Mouse (Mus musculus): ENCODE data around the gene Fgf2. TPM values are rescaled to one million over a fixed set of nuclear protein-coding genes. Genes with fewer than 3 reads are reported as not detected.

Gene Fgf2
- polyA plus RNA-seq, 1 experiment from 2014 or later = 1.6 TPM

- no peak overlapping the region for H3K9ac ChIP-seq (replicated peaks; ENCODE audit: low read length)
- H3K27ac ChIP-seq (replicated peaks; ENCODE audit: low read depth, low read length) = no peak overlapping the region
- H3K4me3 ChIP-seq (ENCODE audit: low read depth, low read length) = no peak overlapping the region
- H3K27me3 ChIP-seq (ENCODE audit: control insufficient read depth, insufficient read depth, low read length) = no peaks in the 10 kb centered on the region
- H3K4me1 ChIP-seq (ENCODE audit: control insufficient read depth, insufficient read depth, low read length) = no peaks in the 10 kb centered on the region
- no peak for DNase-seq (ENCODE audit: low spot score)
- WGBS = 85% methylated on average over 4 of the region's 4 CpGs
- no peaks in the 10 kb centered on the region for H3K36me3 ChIP-seq (replicated peaks; ENCODE audit: control insufficient read depth, insufficient read depth, low read depth, low read length)
- H3K9me3 ChIP-seq (replicated peaks; ENCODE audit: control insufficient read depth, low read length) = no peaks in the 10 kb centered on the region
- no peak overlapping the region for H3K4me2 ChIP-seq (ENCODE audit: low read depth, low read length)
- ATAC-seq (replicated peaks; ENCODE audit: insufficient number of reproducible peaks, low FRiP score, low TSS enrichment, low read depth) = no peak
Observed at GRCm38 (mm10) chr3:37365144-37365543, 17.0 kb downstream of the Fgf2 start.

GRCm38 (mm10) chr3:37365976-37366375, 17.8 kb downstream of the Fgf2 start:
- WGBS = 45% methylated on average over 3 of the region's 3 CpGs
- H3K27me3 ChIP-seq (ENCODE audit: control insufficient read depth, insufficient read depth, low read length) = no peaks in the 10 kb centered on the region
- no peak for ATAC-seq (replicated peaks; ENCODE audit: insufficient number of reproducible peaks, low FRiP score, low TSS enrichment, low read depth)

GRCm38 (mm10) chr3:37366381-37367053, 18.4 kb downstream of the Fgf2 start:
- Histone ChIP-seq H3K36me3 (replicated peaks; ENCODE audit: control insufficient read depth, insufficient read depth, low read depth, low read length) (no peaks in the 10 kb centered on the region), H3K4me3 (ENCODE audit: low read depth, low read length) (no peak overlapping the region), H3K9ac (replicated peaks; ENCODE audit: low read length) (no peak overlapping the region), H3K9me3 (replicated peaks; ENCODE audit: control insufficient read depth, low read length) (no peaks in the 10 kb centered on the region), H3K4me1 (ENCODE audit: control insufficient read depth, insufficient read depth, low read length) (no peaks in the 10 kb centered on the region), H3K27me3 (ENCODE audit: control insufficient read depth, insufficient read depth, low read length) (no peaks in the 10 kb centered on the region), H3K27ac (replicated peaks; ENCODE audit: low read depth, low read length) (no peak overlapping the region), H3K4me2 (ENCODE audit: low read depth, low read length) (no peak overlapping the region)
- WGBS = 75% methylated on average over 4 of the region's 4 CpGs
- no peak for ATAC-seq (replicated peaks; ENCODE audit: insufficient number of reproducible peaks, low FRiP score, low TSS enrichment, low read depth)
- no peak for DNase-seq (ENCODE audit: low spot score)

More at GRCm38 (mm10) chr3:37365976-37366375, 17.8 kb downstream of the Fgf2 start:
- Histone ChIP-seq H3K36me3 (replicated peaks; ENCODE audit: control insufficient read depth, insufficient read depth, low read depth, low read length) (no peaks in the 10 kb centered on the region), H3K4me2 (ENCODE audit: low read depth, low read length) (no peak overlapping the region), H3K9me3 (replicated peaks; ENCODE audit: control insufficient read depth, low read length) (no peaks in the 10 kb centered on the region), H3K9ac (replicated peaks; ENCODE audit: low read length) (no peak overlapping the region), H3K27ac (replicated peaks; ENCODE audit: low read depth, low read length) (no peak overlapping the region), H3K4me3 (ENCODE audit: low read depth, low read length) (no peak overlapping the region), H3K4me1 (ENCODE audit: control insufficient read depth, insufficient read depth, low read length) (no peaks in the 10 kb centered on the region)
- DNase-seq (ENCODE audit: low spot score) = no peak

- 76% methylated on average over 4 of the region's 4 CpGs for WGBS
- H3K27ac ChIP-seq (replicated peaks; ENCODE audit: low read depth, low read length) = no peak overlapping the region
- no peaks in the 10 kb centered on the region for H3K9me3 ChIP-seq (replicated peaks; ENCODE audit: control insufficient read depth, low read length)
- no peaks in the 10 kb centered on the region for H3K4me1 ChIP-seq (ENCODE audit: control insufficient read depth, insufficient read depth, low read length)
- no peaks in the 10 kb centered on the region for H3K27me3 ChIP-seq (ENCODE audit: control insufficient read depth, insufficient read depth, low read length)
- ATAC-seq (replicated peaks; ENCODE audit: insufficient number of reproducible peaks, low FRiP score, low TSS enrichment, low read depth) (no peak), DNase-seq (ENCODE audit: low spot score) (no peak)
- no peaks in the 10 kb centered on the region for H3K36me3 ChIP-seq (replicated peaks; ENCODE audit: control insufficient read depth, insufficient read depth, low read depth, low read length)
- no peak overlapping the region for H3K4me3 ChIP-seq (ENCODE audit: low read depth, low read length)
- H3K4me2 ChIP-seq (ENCODE audit: low read depth, low read length) = no peak overlapping the region
- H3K9ac ChIP-seq (replicated peaks; ENCODE audit: low read length) = no peak overlapping the region
Observed at GRCm38 (mm10) chr3:37370407-37370806, 22.3 kb downstream of the Fgf2 start.

GRCm38 (mm10) chr3:37373712-37374111, 25.6 kb downstream of the Fgf2 start:
- Histone ChIP-seq H3K36me3 (replicated peaks; ENCODE audit: control insufficient read depth, insufficient read depth, low read depth, low read length) (no peaks in the 10 kb centered on the region), H3K9ac (replicated peaks; ENCODE audit: low read length) (no peak overlapping the region), H3K27me3 (ENCODE audit: control insufficient read depth, insufficient read depth, low read length) (no peaks in the 10 kb centered on the region), H3K27ac (replicated peaks; ENCODE audit: low read depth, low read length) (no peak overlapping the region), H3K4me2 (ENCODE audit: low read depth, low read length) (no peak overlapping the region), H3K4me1 (ENCODE audit: control insufficient read depth, insufficient read depth, low read length) (no peaks in the 10 kb centered on the region), H3K9me3 (replicated peaks; ENCODE audit: control insufficient read depth, low read length) (no peaks in the 10 kb centered on the region), H3K4me3 (ENCODE audit: low read depth, low read length) (no peak overlapping the region)
- 90% methylated on average over 11 of the region's 11 CpGs for WGBS
- ATAC-seq (replicated peaks; ENCODE audit: insufficient number of reproducible peaks, low FRiP score, low TSS enrichment, low read depth) (no peak), DNase-seq (ENCODE audit: low spot score) (no peak)

- Histone ChIP-seq H3K27ac (replicated peaks; ENCODE audit: low read depth, low read length) (no peak overlapping the region), H3K27me3 (ENCODE audit: control insufficient read depth, insufficient read depth, low read length) (no peaks in the 10 kb centered on the region), H3K4me1 (ENCODE audit: control insufficient read depth, insufficient read depth, low read length) (no peaks in the 10 kb centered on the region), H3K9me3 (replicated peaks; ENCODE audit: control insufficient read depth, low read length) (no peaks in the 10 kb centered on the region), H3K36me3 (replicated peaks; ENCODE audit: control insufficient read depth, insufficient read depth, low read depth, low read length) (no peaks in the 10 kb centered on the region), H3K9ac (replicated peaks; ENCODE audit: low read length) (no peak overlapping the region), H3K4me3 (ENCODE audit: low read depth, low read length) (no peak overlapping the region), H3K4me2 (ENCODE audit: low read depth, low read length) (no peak overlapping the region)
- ATAC-seq (replicated peaks; ENCODE audit: insufficient number of reproducible peaks, low FRiP score, low TSS enrichment, low read depth) (no peak), DNase-seq (ENCODE audit: low spot score) (no peak)
- WGBS = 71% methylated on average over 6 of the region's 6 CpGs
Observed at GRCm38 (mm10) chr3:37377926-37378325, 29.8 kb downstream of the Fgf2 start.

GRCm38 (mm10) chr3:37378412-37378811, 30.3 kb downstream of the Fgf2 start:
- Histone ChIP-seq H3K36me3 (replicated peaks; ENCODE audit: control insufficient read depth, insufficient read depth, low read depth, low read length) (no peaks in the 10 kb centered on the region), H3K9ac (replicated peaks; ENCODE audit: low read length) (no peak overlapping the region), H3K4me1 (ENCODE audit: control insufficient read depth, insufficient read depth, low read length) (no peaks in the 10 kb centered on the region), H3K9me3 (replicated peaks; ENCODE audit: control insufficient read depth, low read length) (no peaks in the 10 kb centered on the region), H3K4me2 (ENCODE audit: low read depth, low read length) (no peak overlapping the region), H3K27me3 (ENCODE audit: control insufficient read depth, insufficient read depth, low read length) (no peaks in the 10 kb centered on the region), H3K27ac (replicated peaks; ENCODE audit: low read depth, low read length) (no peak overlapping the region), H3K4me3 (ENCODE audit: low read depth, low read length) (no peak overlapping the region)
- ATAC-seq (replicated peaks; ENCODE audit: insufficient number of reproducible peaks, low FRiP score, low TSS enrichment, low read depth) (no peak), DNase-seq (ENCODE audit: low spot score) (no peak)
- 80% methylated on average over 6 of the region's 6 CpGs for WGBS

GRCm38 (mm10) chr3:37379201-37379600, 31.1 kb downstream of the Fgf2 start:
- no peaks in the 10 kb centered on the region for H3K9me3 ChIP-seq (replicated peaks; ENCODE audit: control insufficient read depth, low read length)
- no peaks in the 10 kb centered on the region for H3K27me3 ChIP-seq (ENCODE audit: control insufficient read depth, insufficient read depth, low read length)
- ATAC-seq (replicated peaks; ENCODE audit: insufficient number of reproducible peaks, low FRiP score, low TSS enrichment, low read depth) (no peak), DNase-seq (ENCODE audit: low spot score) (no peak)
- 81% methylated on average over 14 of the region's 14 CpGs for WGBS
- H3K4me1 ChIP-seq (ENCODE audit: control insufficient read depth, insufficient read depth, low read length) = no peaks in the 10 kb centered on the region
- H3K36me3 ChIP-seq (replicated peaks; ENCODE audit: control insufficient read depth, insufficient read depth, low read depth, low read length) = no peaks in the 10 kb centered on the region
- no peak overlapping the region for H3K4me2 ChIP-seq (ENCODE audit: low read depth, low read length)
- H3K27ac ChIP-seq (replicated peaks; ENCODE audit: low read depth, low read length) = no peak overlapping the region
- no peak overlapping the region for H3K9ac ChIP-seq (replicated peaks; ENCODE audit: low read length)
- H3K4me3 ChIP-seq (ENCODE audit: low read depth, low read length) = no peak overlapping the region
